Mouse (Mus musculus): ENCODE results near the gene Pih1d2. TPM values are rescaled to one million over a fixed set of nuclear protein-coding genes. Genes with fewer than 3 reads are reported as not detected.

Gene Pih1d2
- total and polyA plus RNA-seq, 2 experiments from 2014 or later, result 5.2 to 6.6 TPM

GRCm38 (mm10) chr9:50586955-50587354 is 30.2 kb upstream of the Pih1d2 start:
- TF ChIP-seq CTCF (IDR thresholded peaks at IDR 0.05; ENCODE audit: low read depth), result no peak
- 82% methylated on average over 4 of the region's 4 CpGs for WGBS
- DNase-seq, result no peak
- Histone ChIP-seq H3K9me3 (ENCODE audit: low read length) (no peaks in the 10 kb centered on the region), H3K27ac (ENCODE audit: low read depth, low read length) (no peak overlapping the region), H3K27me3 (ENCODE audit: insufficient read depth, low read length) (no peaks in the 10 kb centered on the region), H3K36me3 (ENCODE audit: insufficient read depth) (no peaks in the 10 kb centered on the region), H3K4me1 (ENCODE audit: insufficient read depth) (no peaks in the 10 kb centered on the region), H3K9ac (no peak overlapping the region), H3K4me3 (ENCODE audit: low read depth, low read length) (no peak overlapping the region), H3K4me2 (ENCODE audit: low read depth) (no peak overlapping the region)
- no peak for ATAC-seq

DNA sequence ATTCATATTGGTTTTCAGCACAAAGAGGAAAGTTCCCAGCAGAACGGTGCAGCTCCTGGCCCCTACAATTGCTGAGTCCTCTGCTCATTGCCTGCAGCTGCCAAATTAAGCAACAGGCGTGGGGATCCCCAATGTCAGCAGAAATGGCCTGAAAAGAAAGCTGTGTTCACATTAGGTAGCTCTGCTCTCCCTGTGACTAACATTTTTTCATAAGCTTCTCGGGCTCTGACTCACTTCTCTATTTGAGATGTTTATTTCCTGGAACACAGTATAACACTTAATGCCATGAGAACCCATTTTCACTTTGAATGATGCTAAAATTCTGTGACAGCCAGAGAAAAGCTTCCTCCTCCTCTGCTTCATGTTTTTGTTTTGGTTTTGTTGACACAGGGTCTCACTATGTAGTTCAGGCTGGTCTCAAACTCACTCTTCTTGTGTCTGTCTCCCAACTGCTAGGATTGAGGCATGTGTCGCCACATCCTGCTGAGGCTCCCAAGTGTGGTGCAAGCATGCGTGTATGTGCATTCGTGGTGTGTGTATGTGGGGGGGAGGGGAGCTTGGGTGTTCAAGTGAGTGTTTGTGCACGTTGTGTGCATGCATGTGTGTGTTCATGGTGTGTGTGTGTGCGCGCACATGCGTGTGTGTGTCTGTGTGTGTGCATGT is 26.1 kb upstream of the Pih1d2 start:
- WGBS, result 70% methylated on average over 10 of the region's 10 CpGs
- no peak overlapping the region for H3K4me3 ChIP-seq (ENCODE audit: low read depth, low read length)

DNA sequence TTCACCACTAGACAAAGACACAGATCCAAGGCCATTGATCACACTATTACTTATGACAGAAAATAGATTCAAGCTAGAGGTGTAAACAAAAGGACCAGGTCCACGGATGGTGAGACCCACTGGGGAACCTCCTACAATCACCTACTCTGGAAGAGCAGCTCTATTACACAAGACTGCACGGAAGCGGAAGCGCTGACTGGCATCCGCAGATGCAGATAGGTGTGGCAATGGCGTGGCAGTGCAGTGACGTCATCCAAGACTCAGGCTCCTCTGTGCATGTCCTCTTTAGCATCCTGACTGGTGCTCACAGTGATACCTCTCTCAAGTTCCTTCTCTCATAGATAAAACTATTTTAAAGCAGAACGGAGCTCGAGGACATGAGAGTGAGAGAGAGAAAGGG is 24.2 kb upstream of the Pih1d2 start:
- no peak for TF ChIP-seq CTCF (IDR thresholded peaks at IDR 0.05; ENCODE audit: low read depth)
- no peak overlapping the region for H3K9ac ChIP-seq
- H3K9me3 ChIP-seq (ENCODE audit: low read length), result no peaks in the 10 kb centered on the region
- H3K4me2 ChIP-seq (ENCODE audit: low read depth), result no peak overlapping the region
- DNase-seq (no peak), ATAC-seq (no peak)
- no peak overlapping the region for H3K4me3 ChIP-seq (ENCODE audit: low read depth, low read length)
- 88% methylated on average over 9 of the region's 9 CpGs for WGBS
- no peak overlapping the region for H3K27ac ChIP-seq (ENCODE audit: low read depth, low read length)
- H3K27me3 ChIP-seq (ENCODE audit: insufficient read depth, low read length), result no peaks in the 10 kb centered on the region
- H3K4me1 ChIP-seq (ENCODE audit: insufficient read depth), result no peaks in the 10 kb centered on the region
- H3K36me3 ChIP-seq (ENCODE audit: insufficient read depth), result peaks cover 33% of the 10 kb centered on the region

More for the DNA sequence above, 26.1 kb upstream of the Pih1d2 start:
- TF ChIP-seq CTCF (IDR thresholded peaks at IDR 0.05; ENCODE audit: low read depth), result no peak
- no peaks in the 10 kb centered on the region for H3K27me3 ChIP-seq (ENCODE audit: insufficient read depth, low read length)
- no peak overlapping the region for H3K27ac ChIP-seq (ENCODE audit: low read depth, low read length)
- H3K9me3 ChIP-seq (ENCODE audit: low read length), result no peaks in the 10 kb centered on the region
- no peak for DNase-seq
- no peak for ATAC-seq
- no peak overlapping the region for H3K9ac ChIP-seq
- peaks cover 15% of the 10 kb centered on the region for H3K36me3 ChIP-seq (ENCODE audit: insufficient read depth)
- no peak overlapping the region for H3K4me2 ChIP-seq (ENCODE audit: low read depth)
- no peaks in the 10 kb centered on the region for H3K4me1 ChIP-seq (ENCODE audit: insufficient read depth)

DNA sequence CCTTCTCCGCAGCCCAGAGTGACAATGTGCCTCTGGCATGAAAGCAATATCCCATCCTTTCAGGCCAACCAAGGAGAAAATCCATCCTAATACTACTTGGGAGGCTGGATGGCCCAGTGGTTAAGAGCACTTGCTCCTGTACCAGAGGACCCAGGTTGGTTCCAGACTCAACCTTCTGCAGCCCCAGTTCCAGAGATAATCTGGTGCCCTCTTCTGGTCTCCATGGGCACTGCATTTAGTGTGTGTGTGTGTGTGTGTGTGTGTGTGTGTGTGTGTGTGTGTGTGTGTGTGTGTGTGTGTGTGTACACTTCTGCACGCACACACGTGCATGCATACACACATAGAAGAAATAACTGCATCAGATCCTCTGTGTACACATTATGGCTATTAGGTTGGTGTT is 23.6 kb upstream of the Pih1d2 start:
- Histone ChIP-seq H3K4me3 (ENCODE audit: low read depth, low read length) (no peak overlapping the region), H3K27me3 (ENCODE audit: insufficient read depth, low read length) (no peaks in the 10 kb centered on the region), H3K9me3 (ENCODE audit: low read length) (no peaks in the 10 kb centered on the region), H3K4me1 (ENCODE audit: insufficient read depth) (no peaks in the 10 kb centered on the region), H3K27ac (ENCODE audit: low read depth, low read length) (no peak overlapping the region), H3K4me2 (ENCODE audit: low read depth) (no peak overlapping the region), H3K36me3 (ENCODE audit: insufficient read depth) (peaks cover 39% of the 10 kb centered on the region), H3K9ac (no peak overlapping the region)
- ATAC-seq, result no peak
- 65% methylated on average over 3 of the region's 3 CpGs for WGBS
- peak; percentile 10 for DNase-seq
- TF ChIP-seq CTCF (IDR thresholded peaks at IDR 0.05; ENCODE audit: low read depth), result peak; percentile 62

- H3K9me3 ChIP-seq (ENCODE audit: low read length), result no peaks in the 10 kb centered on the region
- peaks cover 48% of the 10 kb centered on the region for H3K36me3 ChIP-seq (ENCODE audit: insufficient read depth)
- no peaks in the 10 kb centered on the region for H3K4me1 ChIP-seq (ENCODE audit: insufficient read depth)
- H3K9ac ChIP-seq, result no peak overlapping the region
- TF ChIP-seq CTCF (IDR thresholded peaks at IDR 0.05; ENCODE audit: low read depth), result no peak
- H3K4me3 ChIP-seq (ENCODE audit: low read depth, low read length), result no peak overlapping the region
- no peaks in the 10 kb centered on the region for H3K27me3 ChIP-seq (ENCODE audit: insufficient read depth, low read length)
- H3K27ac ChIP-seq (ENCODE audit: low read depth, low read length), result no peak overlapping the region
- DNase-seq, result no peak
- H3K4me2 ChIP-seq (ENCODE audit: low read depth), result no peak overlapping the region
- 80% methylated on average over 12 of the region's 12 CpGs for WGBS
- ATAC-seq, result no peak
These were observed 22.2 kb upstream of the Pih1d2 start for GRCm38 (mm10) chr9:50594794-50595417.

GRCm38 (mm10) chr9:50596973-50597372 is 20.1 kb upstream of the Pih1d2 start:
- H3K4me1 ChIP-seq (ENCODE audit: insufficient read depth), result no peaks in the 10 kb centered on the region
- H3K9me3 ChIP-seq (ENCODE audit: low read length), result no peaks in the 10 kb centered on the region
- WGBS, result 93% methylated on average over 8 of the region's 8 CpGs
- DNase-seq (no peak), ATAC-seq (no peak)
- TF ChIP-seq CTCF (IDR thresholded peaks at IDR 0.05; ENCODE audit: low read depth), result no peak
- H3K27ac ChIP-seq (ENCODE audit: low read depth, low read length), result no peak overlapping the region
- H3K4me2 ChIP-seq (ENCODE audit: low read depth), result no peak overlapping the region
- no peaks in the 10 kb centered on the region for H3K27me3 ChIP-seq (ENCODE audit: insufficient read depth, low read length)
- no peak overlapping the region for H3K4me3 ChIP-seq (ENCODE audit: low read depth, low read length)
- H3K9ac ChIP-seq, result no peak overlapping the region
- peaks cover 54% of the 10 kb centered on the region for H3K36me3 ChIP-seq (ENCODE audit: insufficient read depth)

- Histone ChIP-seq H3K4me3 (ENCODE audit: low read depth, low read length) (no peak overlapping the region), H3K27ac (ENCODE audit: low read depth, low read length) (no peak overlapping the region), H3K36me3 (ENCODE audit: insufficient read depth) (peaks cover 35% of the 10 kb centered on the region), H3K9ac (no peak overlapping the region), H3K9me3 (ENCODE audit: low read length) (no peaks in the 10 kb centered on the region), H3K4me2 (ENCODE audit: low read depth) (no peak overlapping the region), H3K4me1 (ENCODE audit: insufficient read depth) (peaks cover 13% of the 10 kb centered on the region), H3K27me3 (ENCODE audit: insufficient read depth, low read length) (no peaks in the 10 kb centered on the region)
- ATAC-seq, result no peak
- WGBS, result 84% methylated on average over 6 of the region's 6 CpGs
- no peak for TF ChIP-seq CTCF (IDR thresholded peaks at IDR 0.05; ENCODE audit: low read depth)
- no peak for DNase-seq
These were observed 15.6 kb upstream of the Pih1d2 start for GRCm38 (mm10) chr9:50601536-50601935.
